Comparison of ENCODE assay signal across 13 mouse cellular contexts in the genomic region with DNA sequence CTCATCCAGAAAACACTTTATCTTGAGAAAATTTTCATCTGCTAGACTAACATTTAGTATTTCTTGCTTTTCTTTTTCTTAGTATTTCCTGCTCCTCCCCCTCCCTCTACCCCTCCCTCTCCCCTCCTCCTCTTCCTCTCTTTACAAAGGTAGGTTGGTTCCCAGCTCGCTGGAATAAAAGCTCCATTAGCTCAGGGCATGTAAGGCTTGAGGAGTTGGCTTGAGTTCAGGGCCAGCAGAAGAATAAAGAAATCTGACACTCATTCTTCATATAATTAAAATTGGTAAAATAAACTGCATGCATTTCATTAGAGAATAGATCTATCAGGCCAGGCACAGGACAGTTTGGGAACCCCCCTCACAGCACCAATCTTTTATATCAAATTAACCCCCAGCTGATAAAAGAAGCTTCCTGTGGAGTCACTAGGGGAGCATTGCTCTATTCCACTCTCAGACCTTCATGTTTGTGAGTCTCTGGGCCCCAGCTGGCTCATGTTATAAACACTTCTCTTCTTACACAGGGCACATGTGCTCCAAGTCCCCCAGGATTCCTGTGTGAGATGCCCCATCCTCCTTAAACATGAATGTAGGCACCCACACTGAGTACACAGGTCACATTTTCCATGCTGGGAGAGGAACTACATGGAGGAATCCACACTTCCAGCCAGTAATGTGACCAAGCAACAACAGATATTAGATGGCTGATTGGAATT. TPM values are rescaled to one million over a fixed set of nuclear protein-coding genes. Genes with fewer than 3 reads are reported as not detected.
A peak's percentile ranks its signal among the peaks of the same experiment; 100 is the strongest.
DNase-seq lines count a peak whose midpoint lies in the region; ATAC-seq and TF ChIP-seq lines count a peak whose summit lies in the region.
"Had no signal": no experiment of that assay in that cellular context is flagged by ENCODE, and none has a peak within 500 bp of the region (broad histone marks: within the 10 kb centered on the region; RNA-seq: fewer than 3 reads in every experiment).

No protein-coding gene starts in this region.

- no peak for TF ChIP-seq CTCF in lung, postnatal 0 days (IDR thresholded peaks at IDR 0.05)

- H3K9me3 ChIP-seq in heart, embryonic 13.5 days: no peaks in the 10 kb centered on the region
- no peaks in the 10 kb centered on the region for H3K9me3 ChIP-seq in heart, embryonic 10.5 days
- no peaks in the 10 kb centered on the region for H3K9me3 ChIP-seq in lung, postnatal 0 days (ENCODE audit: low read length)
- no peaks in the 10 kb centered on the region for H3K9me3 ChIP-seq in embryonic facial prominence, embryonic 15.5 days (replicated peaks)
- no peaks in the 10 kb centered on the region for H3K9me3 ChIP-seq in hindbrain, embryonic 16.5 days (ENCODE audit: control insufficient read depth, low read length)
- H3K9me3 ChIP-seq: intestine, embryonic 15.5 days; limb, embryonic 12.5 days; midbrain, embryonic 15.5 days had no signal

- H3K4me2 ChIP-seq in heart, embryonic 13.5 days: no peak overlapping the region
- H3K4me2 ChIP-seq in lung, postnatal 0 days (replicated peaks; ENCODE audit: low read depth, low read length): no peak overlapping the region
- H3K4me2 ChIP-seq in embryonic facial prominence, embryonic 15.5 days (replicated peaks): no peak overlapping the region
- H3K4me2 ChIP-seq in hindbrain, embryonic 16.5 days (ENCODE audit: low read length): no peak overlapping the region
- H3K4me2 ChIP-seq: intestine, embryonic 15.5 days; limb, embryonic 12.5 days; midbrain, embryonic 15.5 days had no signal

- no peak overlapping the region for H3K9ac ChIP-seq in heart, embryonic 13.5 days
- no peak overlapping the region for H3K9ac ChIP-seq in lung, postnatal 0 days (replicated peaks; ENCODE audit: low read depth)
- no peak overlapping the region for H3K9ac ChIP-seq in embryonic facial prominence, embryonic 15.5 days
- H3K9ac ChIP-seq in hindbrain, embryonic 16.5 days (ENCODE audit: low read depth, low read length): no peak overlapping the region
- H3K9ac ChIP-seq: intestine, embryonic 15.5 days; limb, embryonic 12.5 days; liver, postnatal 0 days; midbrain, embryonic 15.5 days had no signal

- TF ChIP-seq EP300 in lung, postnatal 0 days (IDR thresholded peaks at IDR 0.05): no peak

- no peak overlapping the region for H3K4me3 ChIP-seq in heart, embryonic 13.5 days
- no peak overlapping the region for H3K4me3 ChIP-seq in heart, embryonic 10.5 days
- no peak overlapping the region for H3K4me3 ChIP-seq in lung, postnatal 0 days (ENCODE audit: low read depth, low read length)
- no peak overlapping the region for H3K4me3 ChIP-seq in embryonic facial prominence, embryonic 15.5 days (replicated peaks)
- H3K4me3 ChIP-seq in hindbrain, embryonic 16.5 days (ENCODE audit: low read length): no peak overlapping the region
- H3K4me3 ChIP-seq: intestine, embryonic 15.5 days; limb, embryonic 12.5 days; midbrain, embryonic 15.5 days had no signal

- peaks cover 31% of the 10 kb centered on the region for H3K4me1 ChIP-seq in heart, embryonic 13.5 days
- peaks cover 18% of the 10 kb centered on the region for H3K4me1 ChIP-seq in heart, embryonic 10.5 days
- H3K4me1 ChIP-seq in lung, postnatal 0 days (ENCODE audit: insufficient read depth, low read depth, low read length): no peaks in the 10 kb centered on the region
- peaks cover 20% of the 10 kb centered on the region; the same call in 1 of the 2 replicates for H3K4me1 ChIP-seq in embryonic facial prominence, embryonic 15.5 days
- H3K4me1 ChIP-seq in hindbrain, embryonic 16.5 days (ENCODE audit: control insufficient read depth, insufficient read depth, low read depth, low read length): peaks cover 15% of the 10 kb centered on the region; the same call in 1 of the 2 replicates

- DNase-seq in heart, embryonic 10.5 days (ENCODE audit: low spot score): no peak
- peak; percentile 9 for DNase-seq in lung, postnatal 0 days (ENCODE audit: low spot score)
- DNase-seq in lung, postnatal 25 days (ENCODE audit: low spot score): no peak
- no peak for DNase-seq in left cerebral cortex, postnatal 36 days (ENCODE audit: low spot score in 2 of 2)
- DNase-seq: liver, postnatal 0 days; thymus, postnatal 4 days had no signal

- H3K27me3 ChIP-seq in heart, embryonic 13.5 days (replicated peaks): no peaks in the 10 kb centered on the region
- peaks cover 6% of the 10 kb centered on the region; the same call in 1 of the 2 replicates for H3K27me3 ChIP-seq in heart, embryonic 10.5 days (ENCODE audit: insufficient read depth, poor library complexity, severe bottlenecking)
- no peaks in the 10 kb centered on the region for H3K27me3 ChIP-seq in lung, postnatal 0 days (replicated peaks; ENCODE audit: insufficient read depth, low read length)
- H3K27me3 ChIP-seq in embryonic facial prominence, embryonic 15.5 days: no peaks in the 10 kb centered on the region
- no peaks in the 10 kb centered on the region for H3K27me3 ChIP-seq in hindbrain, embryonic 16.5 days (replicated peaks; ENCODE audit: control insufficient read depth, insufficient read depth, low read length)
- H3K27me3 ChIP-seq: intestine, embryonic 15.5 days; limb, embryonic 12.5 days; midbrain, embryonic 15.5 days had no signal

- H3K27ac ChIP-seq in heart, embryonic 13.5 days (replicated peaks): peak overlapping the region; percentile 38; the same call in 1 of the 2 replicates
- H3K27ac ChIP-seq in heart, embryonic 10.5 days: no peak overlapping the region
- H3K27ac ChIP-seq in lung, postnatal 0 days (ENCODE audit: low read length): no peak overlapping the region
- H3K27ac ChIP-seq in embryonic facial prominence, embryonic 15.5 days (replicated peaks): 0 out of 2 replicates have a peak overlapping the region, but pooled peaks have one; percentile 3
- 0 out of 2 replicates have a peak overlapping the region, but pooled peaks have one; percentile 46 for H3K27ac ChIP-seq in hindbrain, embryonic 16.5 days (ENCODE audit: low read depth, low read length)
- H3K27ac ChIP-seq: intestine, embryonic 15.5 days; limb, embryonic 12.5 days; midbrain, embryonic 15.5 days had no signal

- ATAC-seq in heart, embryonic 13.5 days (ENCODE audit: extremely low read depth, insufficient number of reproducible peaks, low FRiP score, low TSS enrichment): no peak
- ATAC-seq in lung, postnatal 0 days: no peak
- ATAC-seq in embryonic facial prominence, embryonic 15.5 days (ENCODE audit: insufficient number of reproducible peaks, low FRiP score, low TSS enrichment, low read depth): peak; percentile 55; the same call in 1 of the 2 replicates
- ATAC-seq in hindbrain, embryonic 16.5 days: peak; percentile 45; the same call in 1 of the 2 replicates
- ATAC-seq: activated CD4-positive, CD25-positive, alpha-beta regulatory T cell, adult 4 months; intestine, embryonic 15.5 days; liver, postnatal 0 days; midbrain, embryonic 15.5 days had no signal

- H3K36me3 ChIP-seq in heart, embryonic 13.5 days: no peaks in the 10 kb centered on the region
- H3K36me3 ChIP-seq in heart, embryonic 10.5 days: no peaks in the 10 kb centered on the region
- H3K36me3 ChIP-seq in lung, postnatal 0 days (ENCODE audit: insufficient read depth, low read length): no peaks in the 10 kb centered on the region
- H3K36me3 ChIP-seq in embryonic facial prominence, embryonic 15.5 days: no peaks in the 10 kb centered on the region
- H3K36me3 ChIP-seq in hindbrain, embryonic 16.5 days (ENCODE audit: control insufficient read depth, insufficient read depth, low read length): no peaks in the 10 kb centered on the region
- H3K36me3 ChIP-seq: intestine, embryonic 15.5 days; limb, embryonic 12.5 days; midbrain, embryonic 15.5 days had no signal

- 19% methylated on average over 1 of the region's 1 CpGs for WGBS in heart, embryonic 13.5 days
- WGBS in heart, embryonic 10.5 days: 39% methylated on average over 1 of the region's 1 CpGs
- WGBS in lung, postnatal 0 days: 5% methylated on average over 1 of the region's 1 CpGs
- WGBS in embryonic facial prominence, embryonic 15.5 days: 0% methylated on average over 1 of the region's 1 CpGs
- 6% methylated on average over 1 of the region's 1 CpGs for WGBS in hindbrain, embryonic 16.5 days

- intact Hi-C loops in left cerebral cortex, postnatal 36 days (cut with DNase I): no loop called here

RNA-seq across cellular contexts. Expression of a gene that starts 29.9 kb away (rescaled TPM):
- polyA plus RNA-seq in heart, embryonic 13.5 days (2015; fragmentation: Nextera tagmentation; extraction: Ambion mirVana): 6.0 and 6.3 TPM in 2 replicates
- 5.8 and 8.2 TPM in 2 replicates for polyA plus RNA-seq in heart, embryonic 10.5 days (2016; fragmentation: Nextera tagmentation; extraction: Ambion mirVana)
- polyA plus RNA-seq in lung, postnatal 0 days (2015; fragmentation: Nextera tagmentation; extraction: Ambion mirVana): 4.5 and 5.8 TPM in 2 replicates
- 11.0 and 11.5 TPM in 2 replicates for polyA plus RNA-seq in embryonic facial prominence, embryonic 15.5 days (2015; fragmentation: Nextera tagmentation; extraction: Ambion mirVana)
- polyA plus RNA-seq in hindbrain, embryonic 16.5 days (2015; fragmentation: Nextera tagmentation; extraction: Ambion mirVana): 24.2 and 28.3 TPM in 2 replicates
- 100 to 1,000 TPM in 1 of 2 experiments, 10 to 100 TPM in 1; 88.2 to 106 TPM for total RNA-seq in left cerebral cortex, postnatal 36 days (2021)
- polyA plus RNA-seq: activated CD4-positive, CD25-positive, alpha-beta regulatory T cell, adult 4 months had no signal

Comparison
In these comparisons a context has a peak if more than half of its experiments do, and no peak if none do; other contexts are left out.
1. H3K27ac ChIP-seq: peak in heart, embryonic 13.5 days (single experiment), embryonic facial prominence, embryonic 15.5 days (single experiment) and hindbrain, embryonic 16.5 days (single experiment); none in heart, embryonic 10.5 days (single experiment) and lung, postnatal 0 days (single experiment).
2. ATAC-seq: peak in embryonic facial prominence, embryonic 15.5 days (single experiment) and hindbrain, embryonic 16.5 days (single experiment); none in heart, embryonic 13.5 days (single experiment) and lung, postnatal 0 days (single experiment).